Mouse (Mus musculus): ENCODE data around the gene Slc43a1. TPM values are rescaled to one million over a fixed set of nuclear protein-coding genes. Genes with fewer than 3 reads are reported as not detected.
"Not testable (repeated sequence)": the region's sequence is repeated elsewhere in the genome, so short reads cannot be mapped to it uniquely, and the experiment has no call there.

Gene Slc43a1
- polyA plus RNA-seq, 1 experiment from 2014 or later = 17.8 TPM

- not testable (repeated sequence) for ATAC-seq (ENCODE audit: insufficient read depth, low FRiP score, low TSS enrichment)
- 85% methylated on average over 5 of the region's 5 CpGs for WGBS
These were observed 37.4 kb upstream of the Slc43a1 start for GRCm38 (mm10) chr2:84801223-84801622.

GRCm38 (mm10) chr2:84803963-84804362 is 34.7 kb upstream of the Slc43a1 start:
- WGBS = 88% methylated on average over 7 of the region's 7 CpGs
- 0 out of 2 replicates have a peak, but pooled peaks cover 3% of the 10 kb centered on the region for H3K4me1 ChIP-seq (ENCODE audit: control insufficient read depth, insufficient read depth, low read length)
- no peak overlapping the region for H3K9ac ChIP-seq (ENCODE audit: low read length)
- no peaks in the 10 kb centered on the region for H3K9me3 ChIP-seq (ENCODE audit: control insufficient read depth, low read length)
- no peak for DNase-seq (ENCODE audit: low spot score)
- ATAC-seq (ENCODE audit: insufficient read depth, low FRiP score, low TSS enrichment) = no peak
- no peak overlapping the region for H3K4me2 ChIP-seq (ENCODE audit: low read depth)
- no peaks in the 10 kb centered on the region for H3K36me3 ChIP-seq (ENCODE audit: control insufficient read depth, insufficient read depth, low read length)
- H3K4me3 ChIP-seq (ENCODE audit: low read depth, low read length) = no peak overlapping the region
- no peak overlapping the region for H3K27ac ChIP-seq (ENCODE audit: low read depth, low read length)
- no peaks in the 10 kb centered on the region for H3K27me3 ChIP-seq (ENCODE audit: control insufficient read depth, insufficient read depth, low read length)

More at GRCm38 (mm10) chr2:84801223-84801622, 37.4 kb upstream of the Slc43a1 start:
- H3K4me3 ChIP-seq (ENCODE audit: low read depth, low read length); H3K4me1 ChIP-seq (ENCODE audit: control insufficient read depth, insufficient read depth, low read length); H3K36me3 ChIP-seq (ENCODE audit: control insufficient read depth, insufficient read depth, low read length); DNase-seq (ENCODE audit: low spot score); H3K27me3 ChIP-seq (ENCODE audit: control insufficient read depth, insufficient read depth, low read length); H3K9me3 ChIP-seq (ENCODE audit: control insufficient read depth, low read length); H3K9ac ChIP-seq (ENCODE audit: low read length); H3K27ac ChIP-seq (ENCODE audit: low read depth, low read length); H3K4me2 ChIP-seq (ENCODE audit: low read depth): not testable (repeated sequence)

DNA sequence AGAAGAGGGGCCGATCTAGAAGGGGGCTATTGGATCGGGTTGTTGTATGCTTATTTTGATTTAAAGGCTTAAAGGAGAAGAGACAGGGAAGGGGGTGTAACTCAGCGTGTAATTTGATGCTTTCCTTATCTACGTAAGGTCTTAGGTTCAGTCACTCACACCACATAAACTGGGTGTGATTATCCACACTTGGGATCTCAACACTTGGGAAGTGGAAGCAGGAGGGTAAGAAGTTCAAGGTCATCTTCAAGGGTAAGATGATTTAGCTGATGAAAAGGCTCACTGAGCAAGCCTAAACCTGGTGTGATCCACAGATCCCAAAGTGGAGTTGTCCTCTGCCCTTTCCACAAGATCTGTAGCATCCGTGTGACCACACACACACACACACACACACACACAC is 32.1 kb upstream of the Slc43a1 start:
- no peaks in the 10 kb centered on the region for H3K4me1 ChIP-seq (ENCODE audit: control insufficient read depth, insufficient read depth, low read length)
- H3K27me3 ChIP-seq (ENCODE audit: control insufficient read depth, insufficient read depth, low read length) = no peaks in the 10 kb centered on the region
- H3K4me2 ChIP-seq (ENCODE audit: low read depth) = no peak overlapping the region
- H3K4me3 ChIP-seq (ENCODE audit: low read depth, low read length) = no peak overlapping the region
- H3K9ac ChIP-seq (ENCODE audit: low read length) = no peak overlapping the region
- DNase-seq (ENCODE audit: low spot score) = no peak
- 72% methylated on average over 5 of the region's 5 CpGs for WGBS
- H3K9me3 ChIP-seq (ENCODE audit: control insufficient read depth, low read length) = no peaks in the 10 kb centered on the region
- no peak overlapping the region for H3K27ac ChIP-seq (ENCODE audit: low read depth, low read length)
- no peaks in the 10 kb centered on the region for H3K36me3 ChIP-seq (ENCODE audit: control insufficient read depth, insufficient read depth, low read length)
- no peak for ATAC-seq (ENCODE audit: insufficient read depth, low FRiP score, low TSS enrichment)

DNA sequence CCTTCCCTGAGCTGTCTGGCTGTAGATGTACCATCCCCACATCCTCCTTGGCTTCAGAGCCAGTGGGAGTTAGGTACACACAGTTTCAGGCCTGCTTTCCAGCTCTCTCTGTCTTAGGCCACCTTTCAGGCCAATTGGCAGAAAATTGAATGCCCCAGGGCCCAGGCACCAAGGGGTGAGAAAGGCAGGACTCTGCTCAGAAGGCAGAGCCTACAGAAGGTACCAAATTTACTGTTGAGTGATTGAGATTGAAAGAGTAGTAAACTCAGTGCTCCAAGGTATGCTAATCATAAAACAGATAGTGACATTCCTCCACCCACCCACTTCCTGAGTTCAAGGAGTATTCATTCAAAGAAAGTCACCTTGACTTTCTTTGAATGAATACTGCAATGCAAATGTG is 29.3 kb upstream of the Slc43a1 start:
- Histone ChIP-seq H3K27ac (ENCODE audit: low read depth, low read length) (no peak overlapping the region), H3K27me3 (ENCODE audit: control insufficient read depth, insufficient read depth, low read length) (no peaks in the 10 kb centered on the region), H3K4me3 (ENCODE audit: low read depth, low read length) (no peak overlapping the region), H3K9me3 (ENCODE audit: control insufficient read depth, low read length) (no peaks in the 10 kb centered on the region), H3K36me3 (ENCODE audit: control insufficient read depth, insufficient read depth, low read length) (no peaks in the 10 kb centered on the region), H3K4me2 (ENCODE audit: low read depth) (no peak overlapping the region), H3K9ac (ENCODE audit: low read length) (no peak overlapping the region), H3K4me1 (ENCODE audit: control insufficient read depth, insufficient read depth, low read length) (no peaks in the 10 kb centered on the region)
- no peak for ATAC-seq (ENCODE audit: insufficient read depth, low FRiP score, low TSS enrichment)
- DNase-seq (ENCODE audit: low spot score) = no peak

GRCm38 (mm10) chr2:84810526-84810885 is 28.1 kb upstream of the Slc43a1 start:
- WGBS = 82% methylated on average over 6 of the region's 6 CpGs
- ATAC-seq (ENCODE audit: insufficient read depth, low FRiP score, low TSS enrichment) (peak; percentile 11; the same call in 1 of the 2 replicates), DNase-seq (ENCODE audit: low spot score) (no peak)
- Histone ChIP-seq H3K27me3 (ENCODE audit: control insufficient read depth, insufficient read depth, low read length) (no peaks in the 10 kb centered on the region), H3K9ac (ENCODE audit: low read length) (no peak overlapping the region), H3K4me1 (ENCODE audit: control insufficient read depth, insufficient read depth, low read length) (no peaks in the 10 kb centered on the region), H3K36me3 (ENCODE audit: control insufficient read depth, insufficient read depth, low read length) (no peaks in the 10 kb centered on the region), H3K27ac (ENCODE audit: low read depth, low read length) (no peak overlapping the region), H3K9me3 (ENCODE audit: control insufficient read depth, low read length) (no peaks in the 10 kb centered on the region), H3K4me3 (ENCODE audit: low read depth, low read length) (no peak overlapping the region), H3K4me2 (ENCODE audit: low read depth) (no peak overlapping the region)

DNA sequence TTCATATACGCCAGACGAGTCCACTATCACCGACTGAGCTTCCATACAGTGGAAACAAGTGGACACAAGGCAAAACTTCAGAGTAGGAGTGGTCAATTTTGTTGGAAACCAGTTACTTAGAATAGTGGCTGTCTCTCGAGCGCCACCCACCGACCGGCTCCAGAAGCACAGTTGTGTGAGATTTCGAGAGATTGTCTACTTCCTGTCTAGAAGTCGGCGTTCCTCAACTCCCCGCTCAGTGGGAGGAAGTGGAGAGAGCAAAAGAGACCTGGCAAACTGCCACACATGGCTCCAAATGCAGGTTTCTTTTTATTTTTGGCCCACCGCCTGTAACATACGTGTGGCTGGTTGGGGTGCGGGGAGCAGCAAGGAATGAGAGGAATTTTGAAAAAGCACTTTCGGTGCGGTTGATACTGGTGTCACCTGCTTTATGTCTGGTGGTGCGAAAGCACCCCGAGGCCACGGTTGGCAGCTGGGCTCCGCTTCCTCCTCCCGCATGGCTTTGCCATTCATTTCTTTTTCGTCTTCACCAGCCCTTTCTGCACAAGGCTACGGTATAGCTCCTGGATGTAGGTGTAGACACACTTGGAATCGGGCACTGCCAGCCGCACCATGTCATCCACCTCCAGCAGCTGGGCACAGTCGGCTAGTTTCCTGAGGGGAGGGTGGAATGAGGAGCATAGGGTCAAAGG is 27.6 kb upstream of the Slc43a1 start:
- peak overlapping the region; percentile 5; the same call in 1 of the 2 replicates for H3K9ac ChIP-seq (ENCODE audit: low read length)

DNA sequence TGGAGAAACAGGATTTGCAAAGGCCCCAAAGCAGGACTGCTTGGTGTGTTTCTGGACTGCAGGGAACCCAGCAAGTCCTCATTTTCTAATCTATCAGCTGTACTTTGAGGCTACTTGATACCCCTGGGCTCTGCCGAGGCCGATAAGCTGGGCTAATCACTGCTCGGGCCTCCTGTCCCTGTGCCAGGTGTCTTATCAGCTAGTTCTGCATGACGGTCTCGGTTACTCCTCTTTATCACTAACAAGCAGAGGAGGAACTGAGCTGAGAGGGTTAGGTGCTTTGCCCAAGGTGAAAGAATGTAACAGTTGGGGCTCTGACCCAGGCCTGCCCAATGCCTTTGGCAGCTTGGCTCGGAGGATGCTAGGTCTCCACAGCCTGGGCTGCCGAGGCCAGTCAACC is 26.8 kb upstream of the Slc43a1 start:
- Histone ChIP-seq H3K4me2 (ENCODE audit: low read depth) (no peak overlapping the region), H3K9me3 (ENCODE audit: control insufficient read depth, low read length) (no peaks in the 10 kb centered on the region), H3K27me3 (ENCODE audit: control insufficient read depth, insufficient read depth, low read length) (no peaks in the 10 kb centered on the region), H3K27ac (ENCODE audit: low read depth, low read length) (no peak overlapping the region), H3K4me3 (ENCODE audit: low read depth, low read length) (no peak overlapping the region), H3K4me1 (ENCODE audit: control insufficient read depth, insufficient read depth, low read length) (no peaks in the 10 kb centered on the region), H3K9ac (ENCODE audit: low read length) (no peak overlapping the region), H3K36me3 (ENCODE audit: control insufficient read depth, insufficient read depth, low read length) (no peaks in the 10 kb centered on the region)
- 93% methylated on average over 7 of the region's 7 CpGs for WGBS
- DNase-seq (ENCODE audit: low spot score) (no peak), ATAC-seq (ENCODE audit: insufficient read depth, low FRiP score, low TSS enrichment) (no peak)

More for the DNA sequence above, 27.6 kb upstream of the Slc43a1 start:
- Histone ChIP-seq H3K27me3 (ENCODE audit: control insufficient read depth, insufficient read depth, low read length) (no peaks in the 10 kb centered on the region), H3K4me2 (ENCODE audit: low read depth) (peak overlapping the region; percentile 31), H3K36me3 (ENCODE audit: control insufficient read depth, insufficient read depth, low read length) (no peaks in the 10 kb centered on the region), H3K4me1 (ENCODE audit: control insufficient read depth, insufficient read depth, low read length) (no peaks in the 10 kb centered on the region), H3K4me3 (ENCODE audit: low read depth, low read length) (0 out of 2 replicates have a peak overlapping the region, but pooled peaks have one; percentile 12), H3K27ac (ENCODE audit: low read depth, low read length) (no peak overlapping the region), H3K9me3 (ENCODE audit: control insufficient read depth, low read length) (no peaks in the 10 kb centered on the region)
- WGBS = 47% methylated on average over 26 of the region's 26 CpGs
- peak; percentile 61; the same call in 1 of the 2 replicates for ATAC-seq (ENCODE audit: insufficient read depth, low FRiP score, low TSS enrichment)
- peak; percentile 89 for DNase-seq (ENCODE audit: low spot score)

DNA sequence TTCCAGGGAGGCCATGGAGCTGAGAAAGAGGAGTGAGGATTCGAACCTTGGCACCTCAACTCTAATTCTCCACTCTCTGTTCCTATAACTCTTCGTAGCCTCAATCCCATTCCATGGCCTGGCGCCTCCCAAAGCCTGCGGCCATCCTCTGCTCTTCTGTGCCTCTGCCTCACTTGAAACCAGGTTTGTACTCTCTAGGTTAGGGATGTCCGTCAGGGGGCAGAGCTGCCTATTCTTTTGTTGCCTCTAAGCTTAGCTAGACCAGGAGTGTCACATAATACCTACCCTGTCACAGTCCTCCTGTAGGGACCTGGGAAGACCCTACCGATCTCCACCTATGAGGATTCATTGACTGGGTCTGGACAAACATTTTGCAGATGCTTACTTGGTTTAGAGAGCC is 26.0 kb upstream of the Slc43a1 start:
- H3K27ac ChIP-seq (ENCODE audit: low read depth, low read length) = no peak overlapping the region
- no peak for DNase-seq (ENCODE audit: low spot score)

GRCm38 (mm10) chr2:84819861-84820260 is 18.8 kb upstream of the Slc43a1 start:
- Histone ChIP-seq H3K36me3 (ENCODE audit: control insufficient read depth, insufficient read depth, low read length) (no peaks in the 10 kb centered on the region), H3K4me1 (ENCODE audit: control insufficient read depth, insufficient read depth, low read length) (no peaks in the 10 kb centered on the region), H3K27ac (ENCODE audit: low read depth, low read length) (no peak overlapping the region), H3K4me3 (ENCODE audit: low read depth, low read length) (no peak overlapping the region), H3K9me3 (ENCODE audit: control insufficient read depth, low read length) (no peaks in the 10 kb centered on the region), H3K4me2 (ENCODE audit: low read depth) (no peak overlapping the region), H3K27me3 (ENCODE audit: control insufficient read depth, insufficient read depth, low read length) (no peaks in the 10 kb centered on the region), H3K9ac (ENCODE audit: low read length) (no peak overlapping the region)
- 70% methylated on average over 3 of the region's 3 CpGs for WGBS
- DNase-seq (ENCODE audit: low spot score) (no peak), ATAC-seq (ENCODE audit: insufficient read depth, low FRiP score, low TSS enrichment) (no peak)

More for the DNA sequence above, 26.0 kb upstream of the Slc43a1 start:
- H3K4me2 ChIP-seq (ENCODE audit: low read depth) = no peak overlapping the region
- ATAC-seq (ENCODE audit: insufficient read depth, low FRiP score, low TSS enrichment) = no peak
- WGBS = 81% methylated on average over 6 of the region's 6 CpGs
- no peaks in the 10 kb centered on the region for H3K36me3 ChIP-seq (ENCODE audit: control insufficient read depth, insufficient read depth, low read length)
- no peaks in the 10 kb centered on the region for H3K9me3 ChIP-seq (ENCODE audit: control insufficient read depth, low read length)
- no peaks in the 10 kb centered on the region for H3K4me1 ChIP-seq (ENCODE audit: control insufficient read depth, insufficient read depth, low read length)
- no peak overlapping the region for H3K4me3 ChIP-seq (ENCODE audit: low read depth, low read length)
- H3K27me3 ChIP-seq (ENCODE audit: control insufficient read depth, insufficient read depth, low read length) = no peaks in the 10 kb centered on the region
- H3K9ac ChIP-seq (ENCODE audit: low read length) = no peak overlapping the region
